Mouse (Mus musculus) kidney, adult 11 months (tissue): ENCODE data around the gene Gm14597.
"Not testable (repeated sequence)": the region's sequence is repeated elsewhere in the genome, so short reads cannot be mapped to it uniquely, and the experiment has no call there.

Source experiments
- DNase-seq: peaks from one replicate; pipeline ENCODE4 v3.0.0; 2022

Gm14597 gene

GRCm38 (mm10) chrX:53608879-53609278 lies at the start of gene Gm14597:
Gene Gm14597 (minus strand): TSS chrX:53608979.
- DNase-seq = not testable (repeated sequence)

GRCm38 (mm10) chrX:53652917-53653316 lies 44.1 kb upstream of the Gm14597 start:
- not testable (repeated sequence) for DNase-seq

- DNase-seq = no peak
Measured at GRCm38 (mm10) chrX:53645885-53646284, 37.1 kb upstream of the Gm14597 start.

- peak; percentile 81 for DNase-seq
Measured at GRCm38 (mm10) chrX:53642980-53643961, 34.5 kb upstream of the Gm14597 start, which contains the start of gene Rtl8a. Gene Rtl8a (minus strand): TSS chrX:53643682.

DNA sequence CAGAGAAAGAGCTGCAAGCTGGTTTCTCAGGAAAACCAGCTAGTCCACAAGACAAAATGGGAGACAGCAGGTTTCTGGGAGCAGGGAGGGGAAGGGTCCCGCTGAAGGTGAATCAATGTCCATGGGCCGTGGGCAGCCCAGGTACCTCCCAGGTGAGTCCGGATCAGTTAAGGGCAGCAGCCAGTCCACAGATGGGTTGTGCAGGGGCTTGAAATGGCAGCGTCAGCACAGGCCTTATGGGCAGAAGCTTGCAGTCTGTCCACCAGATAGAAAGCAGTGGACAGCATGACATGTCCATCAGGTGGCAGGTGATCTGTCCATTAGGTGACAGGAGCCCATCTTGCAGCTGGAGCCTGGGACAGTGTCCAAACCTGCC lies 33.8 kb upstream of the Gm14597 start:
- not testable (repeated sequence) for DNase-seq

GRCm38 (mm10) chrX:53638107-53638506 lies 29.3 kb upstream of the Gm14597 start:
- DNase-seq = not testable (repeated sequence)

GRCm38 (mm10) chrX:53611395-53611794 lies 2.6 kb upstream of the Gm14597 start:
- DNase-seq = not testable (repeated sequence)

GRCm38 (mm10) chrX:53610571-53610970 lies 1.8 kb upstream of the Gm14597 start:
- DNase-seq = peak; percentile 37

- DNase-seq = no peak
Measured at GRCm38 (mm10) chrX:53608122-53608813, 511 bp downstream of the Gm14597 start.

DNA sequence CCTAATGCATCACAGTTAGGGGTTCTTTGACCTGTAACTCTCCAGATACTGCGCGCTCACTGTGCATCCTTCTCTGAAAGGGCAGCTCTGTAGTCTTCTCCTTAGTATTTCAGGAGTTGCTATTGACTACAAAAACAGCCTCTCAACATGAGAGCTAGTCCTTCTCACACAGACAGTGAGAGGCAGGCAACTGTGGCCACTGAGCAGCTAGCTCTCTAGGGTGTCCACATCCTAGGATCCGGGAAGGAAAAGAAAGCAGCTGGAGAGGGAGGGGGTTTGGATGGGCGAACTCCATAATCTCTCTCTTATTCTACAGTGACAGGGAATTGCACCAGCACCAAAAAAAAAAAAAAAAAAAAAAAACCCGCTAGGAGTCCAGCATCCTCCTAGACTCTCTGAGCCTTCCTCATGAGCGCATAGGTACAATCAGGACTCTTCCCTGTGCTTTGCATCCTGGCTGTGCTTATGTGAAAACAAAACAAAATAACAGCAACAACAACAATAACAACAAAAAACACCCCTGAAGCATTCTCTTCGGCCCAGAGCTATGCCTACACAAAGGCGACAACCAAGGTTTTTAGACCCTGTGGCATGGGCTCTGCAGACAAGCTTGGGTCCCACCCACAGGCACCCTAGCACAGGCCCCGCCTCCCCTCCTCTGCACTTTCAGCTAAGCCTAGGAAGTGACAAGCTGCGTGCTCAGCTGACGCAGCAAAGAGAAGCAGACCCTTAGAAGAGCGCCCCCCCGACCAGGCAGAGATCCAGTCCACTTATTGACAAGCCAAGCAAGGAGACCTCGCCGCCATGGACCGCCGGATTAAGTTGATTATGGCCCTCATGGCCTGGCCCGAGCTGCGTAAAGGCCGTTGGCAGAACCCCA lies 1.3 kb downstream of the Gm14597 start, which contains the start of gene Rtl8c:
Gene Rtl8c, plus strand, starts transcription at position 791 of the 880 bp plus-strand sequence.
- peak; percentile 28 for DNase-seq

GRCm38 (mm10) chrX:53606176-53606575 lies 2.6 kb downstream of the Gm14597 start:
- not testable (repeated sequence) for DNase-seq

GRCm38 (mm10) chrX:53599993-53600392 lies 8.8 kb downstream of the Gm14597 start:
- not testable (repeated sequence) for DNase-seq

DNA sequence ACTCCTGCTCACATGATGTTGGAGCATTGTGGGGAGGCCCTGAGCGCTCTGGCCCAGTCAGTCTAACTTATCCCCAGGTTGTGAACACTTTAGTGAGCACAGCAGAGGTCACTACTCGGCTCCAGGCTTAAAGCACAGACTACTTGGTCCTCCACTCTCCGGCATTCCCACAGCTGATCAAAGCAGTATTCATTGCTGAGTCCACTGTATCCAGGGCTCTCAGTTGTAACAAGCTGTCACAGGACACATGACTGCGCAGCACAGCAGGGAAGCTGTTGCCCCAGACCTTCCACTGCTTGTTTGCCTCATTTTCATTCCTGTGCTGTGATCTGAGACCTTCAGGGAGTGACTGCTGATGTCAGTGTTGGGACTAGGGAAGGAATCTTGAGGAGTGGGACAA lies 25.4 kb downstream of the Gm14597 start:
- DNase-seq = not testable (repeated sequence)

DNA sequence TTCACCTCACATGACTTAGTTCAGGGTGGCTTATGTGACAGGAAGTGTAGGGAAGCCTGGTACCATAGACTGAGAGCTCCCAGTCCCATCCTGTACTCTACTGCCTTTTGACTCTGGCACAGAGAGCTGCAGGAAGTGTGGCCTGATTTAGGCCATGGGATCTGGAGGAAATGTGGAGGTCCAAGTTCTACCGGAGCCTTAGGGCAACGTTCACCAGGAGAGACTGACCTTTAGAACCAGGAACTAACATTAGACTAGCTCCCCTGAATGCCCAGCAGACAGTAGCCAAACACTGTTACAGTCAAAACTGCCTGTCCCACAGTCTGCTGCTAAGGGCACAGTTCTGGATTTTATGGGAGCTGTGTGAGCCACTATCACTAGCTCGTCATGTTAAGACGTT lies 27.4 kb downstream of the Gm14597 start:
- peak; percentile 27 for DNase-seq

DNA sequence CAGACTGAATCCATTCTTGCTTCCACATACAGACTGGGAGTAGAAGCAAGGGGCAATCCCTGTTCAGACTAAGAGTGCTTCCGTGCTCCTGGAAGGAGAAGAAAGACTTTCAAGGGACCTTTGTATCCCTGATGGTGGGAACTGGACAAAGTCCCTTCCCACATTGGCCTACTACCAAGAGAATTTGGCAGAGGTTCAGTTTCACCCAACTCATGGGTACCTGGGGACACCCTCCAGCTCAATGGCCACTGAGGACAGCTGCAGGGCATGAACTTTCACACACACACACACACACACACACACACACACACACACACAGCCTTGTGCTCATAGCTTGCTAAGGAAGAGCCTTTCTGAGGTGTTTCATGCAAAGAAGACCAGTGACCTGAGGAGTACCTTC lies 29.5 kb downstream of the Gm14597 start:
- DNase-seq = peak; percentile 63
